Mouse (Mus musculus) kidney, adult 11 months (tissue): ENCODE measurements at regions not wholly inside any gene's neighbourhood (a gene's known extent, or its start where the extent isn't known, plus 50 kb on each side); places are given as distances from the start of the nearest gene placed in this dataset.
A peak's percentile ranks its signal among the peaks of the same experiment; 100 is the strongest.

ENCODE experiments used
- DNase-seq: peaks from one replicate; pipeline ENCODE4 v3.0.0; 2022

DNA sequence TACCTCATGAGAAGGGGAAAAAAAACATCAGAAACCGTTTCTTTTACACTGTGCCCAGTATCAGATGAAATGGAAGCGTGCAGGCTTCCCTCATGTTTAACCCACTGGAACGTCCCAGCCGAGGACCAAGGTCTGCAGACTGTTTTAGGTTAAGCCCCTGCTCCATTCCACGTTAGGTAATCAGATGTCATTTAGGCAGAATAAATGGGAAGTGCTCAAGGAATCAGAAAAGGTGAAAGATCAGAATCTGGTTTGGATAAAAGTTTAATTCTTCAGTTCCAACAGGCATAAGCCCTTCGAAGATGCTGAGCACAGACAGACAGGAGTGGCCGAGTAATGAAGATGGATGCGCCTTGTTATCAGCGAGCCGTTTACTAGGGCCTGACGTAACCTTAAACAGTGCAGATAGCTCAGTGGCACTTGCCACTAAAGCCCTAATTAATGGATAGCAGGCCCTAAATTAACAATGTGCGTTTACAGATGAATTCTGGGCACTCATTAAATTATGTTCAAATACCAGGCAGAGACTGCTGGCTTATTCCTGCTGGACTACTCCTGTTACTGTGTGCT, 193.5 kb downstream of the Lmo4 start:
- no peak for DNase-seq

DNA sequence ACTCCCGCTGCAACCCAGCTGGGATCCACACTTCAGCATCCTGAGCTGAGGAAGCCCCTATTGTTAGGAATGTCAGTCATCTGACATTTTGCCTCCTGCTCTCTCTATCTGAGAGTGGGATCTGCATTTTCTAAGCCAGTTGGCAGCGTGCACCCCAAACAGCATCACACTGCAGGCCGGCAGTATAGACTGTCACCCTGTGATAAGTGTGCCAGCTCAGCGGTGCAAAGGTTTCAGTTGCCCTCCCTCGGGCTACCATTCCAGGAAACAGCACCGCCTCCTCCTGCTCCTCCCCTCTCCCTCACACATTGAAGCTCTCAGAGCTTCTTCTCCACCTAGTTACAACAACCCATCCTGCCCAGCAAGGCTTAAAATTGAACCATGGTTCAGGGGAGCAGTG, 194.5 kb downstream of the Lmo4 start:
- no peak for DNase-seq

DNA sequence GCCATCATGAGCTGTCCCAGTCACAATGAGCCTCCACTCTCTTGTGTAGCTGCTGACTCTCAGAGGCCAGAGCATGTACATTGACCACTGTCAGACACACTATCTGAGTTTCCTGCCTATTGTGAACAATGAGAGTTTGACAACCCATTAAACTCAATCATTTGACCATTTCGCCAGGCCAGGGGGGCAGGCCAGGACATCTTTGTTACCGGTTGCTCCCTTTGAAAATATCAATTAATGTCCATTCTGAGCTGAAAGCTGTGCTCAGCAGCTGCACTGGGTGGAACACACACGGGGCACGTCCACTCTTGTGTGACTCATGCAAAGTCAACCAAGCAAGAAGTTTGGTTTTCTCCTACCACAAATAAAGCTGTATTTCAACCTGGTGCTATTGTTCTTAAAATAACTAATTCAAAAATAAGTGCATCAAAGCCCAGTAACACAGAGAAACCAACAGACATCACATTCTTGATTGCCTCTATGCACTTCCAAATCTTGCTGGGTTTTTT, 197.9 kb downstream of the Lmo4 start:
- DNase-seq, result no peak

DNA sequence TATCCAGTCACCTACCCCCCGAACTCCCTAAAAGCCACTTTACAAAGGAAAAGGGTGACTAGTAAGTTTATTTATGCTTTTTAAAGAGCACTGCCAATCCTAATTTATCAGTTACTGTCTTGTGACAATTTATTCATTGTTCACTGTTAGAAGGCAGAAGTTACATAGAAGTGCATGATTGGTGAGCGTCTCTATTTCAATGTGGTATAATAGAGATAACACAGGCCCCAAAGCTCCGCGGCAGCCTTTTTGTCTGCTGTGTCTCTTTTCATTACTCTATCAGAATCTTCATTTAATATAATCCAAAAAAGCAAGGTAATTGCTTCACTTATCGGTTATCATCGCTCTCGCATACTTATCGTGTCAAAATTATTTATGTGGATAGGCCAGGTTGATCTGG, 207.1 kb downstream of the Lmo4 start:
- DNase-seq, result no peak

DNA sequence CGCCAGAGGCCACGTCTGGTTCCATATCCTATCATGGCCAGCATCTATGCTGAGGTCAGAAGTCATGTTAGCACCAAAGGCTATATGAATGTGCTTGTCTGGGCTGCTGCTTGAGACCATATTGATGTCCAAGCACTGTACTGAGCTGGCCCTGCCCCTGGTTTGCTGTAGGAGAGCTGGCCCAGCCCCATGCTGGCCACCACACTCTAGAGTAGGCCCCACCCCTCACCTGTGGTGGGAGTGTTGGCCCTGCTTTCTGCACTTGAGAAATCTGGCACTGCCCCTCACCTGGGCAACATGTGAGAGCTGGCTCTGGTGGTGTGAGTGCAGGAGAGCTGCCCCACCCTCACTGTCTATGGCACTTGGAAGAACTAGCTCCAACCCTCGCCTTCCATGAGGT, 210.0 kb downstream of the Lmo4 start:
- DNase-seq, result no peak

DNA sequence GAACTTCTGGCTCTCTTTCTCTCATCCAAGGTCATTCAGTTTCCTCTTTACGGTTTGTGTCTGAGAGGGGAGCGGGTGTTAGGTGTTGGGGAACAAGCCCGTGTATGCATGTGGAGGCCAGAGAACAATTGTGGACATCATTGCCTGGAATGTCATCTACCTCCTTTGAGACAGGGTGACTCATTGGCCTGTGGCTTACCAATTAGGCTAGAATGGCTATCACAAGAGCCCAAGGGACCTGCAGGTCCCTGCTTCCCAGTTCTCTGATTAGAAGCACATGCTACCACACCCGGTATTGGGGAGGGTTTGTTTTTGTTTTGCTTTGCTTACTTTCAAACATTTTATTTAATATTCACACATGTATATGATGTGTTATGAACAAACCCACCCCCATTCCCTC, 216.0 kb downstream of the Lmo4 start:
- DNase-seq, result no peak

DNA sequence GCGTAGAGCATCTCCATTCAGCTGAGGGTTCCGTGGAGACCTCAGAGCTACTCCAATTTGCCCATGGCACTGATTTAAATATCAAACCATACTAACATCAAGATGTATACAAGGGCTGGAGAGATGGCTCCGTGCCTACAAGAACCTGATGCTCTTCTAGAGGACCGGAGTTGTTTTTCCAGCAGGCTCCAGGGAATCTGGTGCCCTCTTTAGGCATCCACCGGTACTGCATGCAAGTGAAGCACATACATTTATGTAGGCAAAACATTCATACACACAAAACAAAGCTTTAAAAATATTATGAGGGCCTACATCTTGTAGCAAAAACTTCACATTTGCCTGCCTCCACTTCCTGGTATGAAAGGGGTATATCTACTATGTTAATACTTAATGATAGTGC, 217.0 kb downstream of the Lmo4 start:
- no peak for DNase-seq

DNA sequence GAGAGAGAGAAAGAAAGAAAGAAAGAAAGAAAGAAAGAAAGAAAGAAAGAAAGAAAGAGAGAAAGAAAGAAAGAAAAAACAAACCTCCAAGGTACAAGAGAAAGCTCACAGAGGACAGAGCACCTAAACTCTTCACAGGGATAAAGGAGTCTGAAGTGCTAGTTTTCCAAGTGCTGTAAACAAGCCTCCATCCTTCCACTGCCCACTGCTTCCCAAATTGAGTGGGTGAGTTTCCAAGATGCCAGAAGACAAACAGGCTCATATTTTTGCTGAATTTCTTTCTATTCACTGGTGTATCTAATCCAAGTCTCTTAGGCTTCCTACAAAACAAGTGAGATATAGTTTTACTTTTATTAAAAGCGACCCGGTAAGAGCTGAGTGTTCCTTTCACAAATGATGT, 218.2 kb downstream of the Lmo4 start:
- DNase-seq, result no peak

DNA sequence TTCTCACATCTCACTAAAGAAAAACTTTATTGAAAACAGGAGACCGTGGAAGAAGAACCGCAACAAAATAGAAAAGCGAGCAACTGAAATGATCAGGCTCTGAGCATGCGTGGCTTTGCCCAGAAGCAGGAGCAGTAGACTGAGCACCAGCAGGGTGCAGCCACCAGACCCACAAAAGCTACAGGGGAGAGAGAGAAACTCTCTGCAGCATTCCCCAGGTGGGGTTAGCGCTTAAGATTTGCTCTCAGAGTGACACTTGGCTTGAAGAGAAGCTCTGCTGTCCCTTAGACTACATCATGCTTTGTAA, 218.9 kb downstream of the Lmo4 start:
- DNase-seq, result no peak

DNA sequence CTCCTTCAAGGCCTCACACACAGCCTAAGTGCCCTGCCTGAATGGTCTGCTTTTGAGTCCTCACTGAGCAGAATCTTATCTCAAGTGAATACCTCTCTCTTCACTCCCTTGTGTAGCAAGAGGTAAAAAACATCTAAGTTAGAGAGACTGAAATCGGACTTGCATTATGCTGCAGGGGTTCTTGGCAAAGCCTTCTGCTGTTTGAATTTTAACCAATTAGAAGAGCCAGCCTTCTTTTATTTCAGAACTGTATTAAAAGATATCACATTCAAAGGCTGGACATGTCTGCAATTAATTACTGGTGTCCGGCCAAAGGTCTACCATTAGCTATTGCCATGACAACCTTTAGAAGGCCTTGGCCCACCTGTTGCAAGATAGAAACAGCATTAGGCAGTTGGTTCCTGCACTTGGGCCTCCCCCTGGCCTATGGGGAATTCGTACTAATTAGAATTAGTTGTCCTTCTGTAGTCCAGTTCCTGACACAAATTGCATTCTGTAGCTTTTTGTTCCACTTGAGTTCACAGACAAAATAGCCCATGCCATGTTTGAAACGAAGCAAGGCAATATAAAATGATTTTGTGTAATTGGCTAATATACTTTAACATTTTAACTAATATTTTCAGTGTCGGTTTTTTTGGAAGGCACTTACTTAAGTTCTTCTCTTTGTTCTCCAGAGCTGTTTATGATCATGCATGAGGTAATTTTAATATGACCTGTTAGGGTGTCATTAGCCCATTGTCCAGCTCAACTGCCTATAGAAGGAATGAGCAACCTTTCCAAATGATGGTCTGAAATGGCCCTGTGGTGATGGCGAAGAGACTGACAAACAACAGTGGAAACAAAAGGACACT, 219.4 kb downstream of the Lmo4 start:
- peak; percentile 4 for DNase-seq

DNA sequence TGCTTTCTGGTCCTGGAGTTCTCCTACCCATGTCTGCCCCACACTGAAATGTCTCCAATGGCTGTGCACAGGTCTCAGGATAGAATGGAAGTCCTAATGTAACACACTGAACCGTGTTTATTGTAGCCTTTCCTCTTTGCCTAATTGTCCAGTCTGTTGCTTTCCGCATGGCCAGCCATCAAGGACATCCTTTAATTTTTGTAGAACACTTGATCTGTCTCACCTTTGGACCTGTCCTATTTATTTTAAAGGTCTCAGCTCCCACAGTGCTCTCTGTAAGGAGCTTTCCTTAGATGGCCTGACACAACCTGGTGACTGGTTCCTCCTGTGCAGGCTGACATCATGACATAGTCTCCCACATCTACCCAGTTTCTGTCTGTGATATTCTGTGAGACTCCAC, 226.3 kb downstream of the Lmo4 start:
- peak; percentile 4 for DNase-seq

DNA sequence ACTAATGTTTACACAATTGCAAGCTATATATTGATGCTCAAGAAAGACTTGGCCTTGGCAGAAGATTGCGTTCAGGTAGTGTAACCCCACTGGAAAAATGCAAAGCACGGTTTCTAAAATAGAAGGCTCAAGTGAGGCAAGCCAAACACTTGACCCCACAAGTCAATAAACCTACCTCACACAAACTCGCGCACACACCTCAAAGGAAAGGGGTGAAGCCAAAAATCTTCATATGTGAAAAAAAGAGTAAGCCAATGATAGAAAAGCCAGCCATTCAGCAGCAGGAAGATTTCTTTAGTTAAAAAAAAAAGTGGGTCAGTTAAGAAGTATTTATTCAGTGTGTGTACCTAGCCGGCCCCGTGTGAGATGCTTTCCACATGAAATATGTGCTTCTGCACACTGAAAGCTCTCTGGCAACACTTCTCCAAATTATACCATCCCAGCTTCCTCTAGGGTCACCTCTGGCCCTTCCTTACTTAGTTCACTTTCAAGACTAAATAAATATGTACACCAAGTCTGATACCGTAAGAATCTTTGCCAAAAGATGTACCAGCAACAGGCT, 227.1 kb downstream of the Lmo4 start:
- no peak for DNase-seq

DNA sequence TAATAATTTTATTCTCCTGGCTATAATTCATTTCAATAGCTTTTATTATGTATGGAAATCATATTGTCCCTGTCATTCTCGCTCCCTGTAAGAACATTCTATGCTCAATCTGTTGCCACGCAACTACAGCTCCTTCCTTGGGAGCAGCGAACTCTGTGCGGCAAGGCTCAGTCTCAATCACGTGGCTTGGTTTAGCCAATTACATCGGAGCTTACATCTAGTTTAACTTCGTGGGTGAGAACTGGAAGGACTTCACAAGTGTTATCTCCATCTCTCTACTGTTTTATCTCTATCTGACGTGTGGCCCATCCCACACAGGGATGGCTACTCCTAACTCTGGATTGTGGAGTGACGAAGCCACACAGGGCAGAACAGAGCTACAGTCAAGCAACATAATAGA, 231.4 kb downstream of the Lmo4 start:
- DNase-seq, result no peak

DNA sequence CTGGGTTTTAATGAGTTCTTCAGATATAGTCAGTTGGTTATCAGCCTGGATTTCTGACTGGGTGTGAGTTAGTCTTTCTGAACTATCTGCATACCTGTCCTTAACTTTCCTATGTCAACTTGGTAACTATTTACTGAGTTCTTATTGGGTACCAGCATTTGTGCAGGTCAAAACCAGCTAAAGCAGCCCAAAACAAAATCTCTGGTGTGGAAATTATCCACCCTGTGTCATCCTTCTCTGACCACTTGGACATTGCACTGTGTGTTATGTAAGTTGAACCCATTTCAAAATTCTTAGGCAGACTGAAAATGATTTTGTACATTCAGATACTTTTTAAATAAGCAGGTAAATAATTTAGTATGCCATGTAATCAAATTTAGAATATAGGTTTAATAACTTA, 232.7 kb downstream of the Lmo4 start:
- peak; percentile 31 for DNase-seq

DNA sequence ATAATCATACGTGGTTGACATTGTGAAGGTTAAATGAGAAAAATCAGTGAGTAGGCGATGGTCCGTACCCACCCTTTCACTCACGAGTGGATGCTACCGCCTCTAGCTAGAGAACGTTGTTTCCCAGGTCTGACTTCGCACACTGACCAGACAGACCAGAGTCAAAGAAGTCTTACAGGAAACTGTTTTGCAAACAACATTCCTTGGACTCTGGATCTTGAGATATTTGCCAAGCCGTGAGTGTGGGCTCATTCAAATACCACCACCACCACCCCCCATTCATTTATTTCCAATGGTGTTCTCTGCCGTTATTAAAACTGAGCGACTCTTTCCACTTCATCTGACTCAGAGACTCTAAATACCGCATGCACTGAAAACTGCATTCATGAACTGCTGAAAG, 234.2 kb downstream of the Lmo4 start:
- no peak for DNase-seq

DNA sequence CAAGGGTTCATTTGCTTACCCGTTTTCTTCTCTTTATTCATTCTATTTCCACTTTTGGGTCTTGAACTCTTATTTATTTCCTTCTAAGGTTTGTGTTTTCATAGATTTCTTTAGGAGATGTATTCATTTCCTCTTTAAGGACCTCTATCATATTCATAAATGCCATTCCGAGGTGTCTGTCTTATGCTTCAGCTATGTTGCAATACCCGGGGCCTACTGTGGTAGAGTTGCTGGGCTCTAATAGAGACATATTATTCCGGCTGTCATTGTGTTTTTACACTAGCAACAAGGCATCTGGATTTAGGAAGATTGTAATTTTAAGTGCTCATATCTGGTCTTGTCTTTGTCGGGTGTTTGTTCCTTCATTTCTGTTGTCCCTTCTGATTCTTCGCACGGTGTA, 249.5 kb downstream of the Lmo4 start:
- DNase-seq, result no peak

DNA sequence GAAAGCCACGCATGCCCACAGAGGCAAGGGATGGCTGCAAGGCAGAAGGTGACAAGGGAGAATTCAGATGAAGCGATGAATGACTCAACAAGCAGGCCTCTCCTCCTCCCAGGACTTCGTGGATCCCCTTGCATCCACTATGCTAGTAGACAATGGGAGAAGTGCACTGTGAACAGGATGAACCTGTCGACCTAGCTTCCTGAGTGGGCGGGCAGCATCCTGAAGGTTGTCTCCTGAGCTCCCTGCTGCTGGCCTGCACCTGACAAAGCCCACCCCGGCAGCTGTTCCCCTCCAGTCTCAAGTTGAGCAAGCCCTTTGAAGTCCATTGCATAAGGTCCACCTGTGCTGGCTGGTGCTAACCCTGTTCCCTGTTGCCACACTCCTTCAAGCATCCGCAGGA, 250.2 kb downstream of the Lmo4 start:
- no peak for DNase-seq

DNA sequence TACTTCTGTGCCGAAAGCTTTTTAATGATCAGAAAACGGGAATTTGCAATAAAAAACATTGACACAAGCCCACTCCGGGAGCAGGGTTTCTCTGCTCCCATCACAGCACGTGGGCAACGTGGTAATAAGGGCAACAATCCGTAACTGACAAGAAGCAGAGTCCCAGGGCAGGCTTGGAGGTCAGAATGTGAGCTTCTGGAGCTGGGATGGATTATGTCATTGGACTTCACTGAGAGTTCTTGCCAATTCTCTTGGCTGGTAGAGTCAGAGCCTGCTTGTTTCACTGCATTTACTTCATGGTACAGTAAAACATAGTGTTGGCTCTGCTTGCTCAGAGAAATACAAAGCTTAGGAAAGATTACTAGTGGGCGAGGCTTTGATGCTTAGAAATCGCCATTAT, 252.7 kb downstream of the Lmo4 start:
- no peak for DNase-seq

DNA sequence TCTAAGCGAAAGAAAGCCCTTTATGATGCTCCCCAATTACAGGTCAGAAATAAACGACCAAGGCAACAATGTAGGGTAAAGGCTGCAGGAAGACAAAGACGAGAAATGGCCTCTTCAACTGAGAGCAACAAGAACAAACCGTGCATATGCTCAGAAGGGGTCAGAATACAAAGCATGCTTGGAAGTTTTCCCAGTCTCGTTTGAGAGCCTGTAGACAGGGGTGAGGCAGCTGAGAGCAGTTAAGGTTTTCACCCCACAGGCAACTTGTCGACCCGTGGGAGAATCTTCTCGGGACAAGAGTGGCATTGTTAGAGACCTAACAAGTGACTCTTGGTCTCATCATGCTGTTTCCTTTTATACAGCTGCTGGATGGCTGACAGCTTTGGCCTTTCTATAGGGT, 255.4 kb downstream of the Lmo4 start:
- no peak for DNase-seq

DNA sequence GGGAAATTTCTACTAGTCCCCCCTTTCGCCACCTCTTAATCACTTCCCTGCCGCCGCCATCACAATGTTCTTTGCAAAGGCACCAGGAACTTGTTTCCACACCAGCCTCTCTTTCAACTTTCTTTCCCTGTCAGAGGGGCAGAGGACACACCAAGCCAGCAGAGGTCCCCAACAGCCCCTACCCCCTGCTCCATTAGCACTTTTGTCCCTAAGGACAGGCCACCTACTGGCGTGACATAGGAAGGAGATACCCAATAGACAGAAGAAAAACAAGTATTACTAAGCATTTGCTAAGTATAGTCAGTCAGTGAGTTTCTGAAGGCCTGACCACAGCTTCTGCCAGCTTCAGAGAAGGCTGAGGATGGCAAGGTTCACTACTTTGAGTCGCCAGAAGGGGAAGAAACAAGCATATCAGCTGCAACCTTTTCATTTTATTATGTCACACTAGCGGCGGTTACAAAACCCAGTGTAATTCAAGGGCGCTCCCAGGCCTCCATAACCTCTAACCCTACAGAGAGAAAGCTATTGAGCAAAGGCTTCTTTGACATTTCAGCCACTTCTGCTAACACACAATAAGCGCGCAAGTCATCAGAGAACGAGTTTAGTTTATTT, 255.9 kb downstream of the Lmo4 start:
- no peak for DNase-seq

DNA sequence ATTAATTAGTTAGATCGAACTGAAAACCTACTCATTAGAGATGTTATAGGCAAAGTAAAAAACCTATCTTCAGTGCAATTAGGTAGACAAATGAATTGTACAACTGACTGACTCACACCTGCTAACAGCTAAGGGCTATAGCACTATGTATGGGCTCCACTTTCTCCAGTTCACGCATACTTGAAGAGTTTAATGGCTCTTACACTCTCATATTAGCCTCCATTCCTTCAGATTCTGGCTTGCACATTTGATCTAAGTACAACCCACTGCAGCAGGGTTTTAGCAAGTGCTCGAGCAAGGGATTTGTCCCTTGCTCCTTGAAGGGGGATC, 257.1 kb downstream of the Lmo4 start:
- no peak for DNase-seq

DNA sequence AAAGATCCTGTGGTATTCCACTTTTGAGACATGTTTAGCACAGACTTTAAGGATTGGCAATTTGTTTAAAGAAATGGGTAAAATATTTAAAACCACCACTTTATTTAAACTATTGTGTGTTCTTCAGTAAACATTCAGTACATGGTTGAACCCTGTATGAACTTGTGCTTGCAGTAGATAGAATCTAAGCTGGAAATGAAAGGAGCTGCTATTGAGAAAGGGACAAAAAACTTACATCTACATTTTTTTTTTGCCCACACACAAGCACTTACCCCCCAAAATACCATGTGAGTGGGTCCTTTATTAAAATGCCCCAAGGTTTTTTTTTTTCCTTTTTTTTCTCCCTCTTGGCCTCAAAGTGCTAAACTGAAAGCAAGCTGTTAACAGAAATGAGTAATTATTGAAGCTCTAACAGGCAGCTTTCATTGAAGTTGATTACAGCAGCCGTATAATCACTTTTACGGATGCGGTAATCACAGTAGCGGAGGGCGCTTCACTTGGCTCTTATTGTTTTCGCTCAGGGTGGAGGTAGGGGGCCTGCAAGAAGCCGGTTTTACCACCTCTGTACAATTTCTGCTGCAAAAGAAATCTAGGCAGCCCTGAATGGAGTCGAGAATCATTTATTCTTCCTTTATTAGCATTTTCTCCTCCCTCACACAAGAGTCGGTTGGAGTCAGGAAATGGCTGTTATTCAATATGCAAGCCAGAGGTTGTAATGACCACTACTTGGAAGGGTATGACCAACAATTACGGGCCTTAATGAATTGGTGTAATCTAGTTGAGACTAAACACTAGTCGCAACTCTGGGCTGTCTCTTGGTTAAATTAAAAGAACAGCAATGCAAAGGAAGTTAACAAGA, 257.7 kb downstream of the Lmo4 start:
- DNase-seq, result no peak

DNA sequence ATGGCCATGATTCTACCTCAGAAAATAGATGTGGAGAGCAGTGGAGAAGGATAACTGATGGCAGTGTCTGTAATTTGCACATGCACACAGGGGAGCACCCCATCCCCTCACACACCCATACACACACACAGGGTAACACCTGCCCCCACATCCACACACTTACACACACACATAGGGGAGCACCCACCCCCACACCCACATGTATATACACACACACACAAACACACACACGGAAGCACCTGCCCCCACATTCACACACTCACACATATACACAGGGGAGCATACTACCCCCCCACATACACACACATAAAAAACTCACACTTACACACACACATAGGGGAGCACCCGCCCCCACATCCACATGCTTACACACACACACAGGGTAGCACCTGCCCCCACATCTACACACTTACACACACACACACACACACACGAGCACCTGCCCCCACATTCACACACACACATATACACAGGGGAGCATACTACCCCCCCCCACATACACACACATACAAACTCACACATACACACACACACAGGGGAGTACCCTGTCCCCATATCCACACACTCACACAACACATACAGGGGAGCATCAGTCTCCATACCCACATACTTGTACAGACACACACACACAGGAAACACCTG, 265.8 kb downstream of the Lmo4 start:
- no peak for DNase-seq
